Mouse (Mus musculus): ENCODE measurements around the gene Arhgdig.
"Not testable (repeated sequence)": the region's sequence is repeated elsewhere in the genome, so short reads cannot be mapped to it uniquely, and the experiment has no call there.

The Arhgdig gene

DNA sequence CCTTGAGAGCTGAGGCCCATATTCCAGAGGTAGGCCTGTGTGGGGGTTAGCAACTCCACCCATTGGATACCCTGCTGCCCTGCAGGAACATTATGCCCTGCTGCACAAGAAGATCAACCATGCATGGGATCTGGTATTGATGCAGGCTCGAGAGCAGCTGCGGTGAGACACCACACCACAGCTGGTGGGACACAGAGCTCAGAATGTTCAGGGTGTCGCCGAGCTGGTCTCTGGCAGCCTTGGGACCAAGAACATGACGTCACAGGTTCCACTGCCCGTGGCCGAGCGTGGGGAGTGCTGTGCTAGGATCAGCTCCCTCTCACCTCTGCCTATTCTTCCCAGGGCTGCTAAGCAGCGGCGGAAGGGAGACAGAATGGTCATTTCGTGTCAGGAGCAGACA lies 2.8 kb downstream of the Arhgdig start:
- no peak for DNase-seq (ENCODE audit: low read depth, low spot score)

DNA sequence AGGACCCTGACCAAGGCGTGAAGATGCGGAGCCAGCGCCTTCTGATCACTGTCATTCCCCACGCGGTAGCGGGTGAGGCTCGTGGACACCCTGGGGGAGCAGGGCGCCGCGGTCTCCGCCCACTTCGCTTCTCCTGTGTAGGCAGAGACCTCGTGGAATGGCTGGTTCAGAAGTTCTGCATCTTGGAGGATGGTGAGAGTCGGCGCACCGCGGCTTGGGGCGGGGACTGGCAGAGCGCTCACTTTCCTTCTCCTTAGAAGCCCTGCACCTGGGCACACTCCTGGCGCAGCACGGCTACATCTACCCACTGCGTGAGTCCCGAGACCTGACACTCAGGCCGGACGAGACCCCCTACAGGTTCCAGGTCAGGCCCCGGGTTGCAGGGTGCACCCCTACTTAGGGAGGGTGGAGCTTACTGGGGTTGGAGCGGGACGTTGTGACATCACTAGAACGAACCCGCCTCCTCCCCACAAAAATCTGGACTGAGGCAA lies 4.2 kb downstream of the Arhgdig start:
- no peak for DNase-seq (ENCODE audit: low read depth, low spot score)

DNA sequence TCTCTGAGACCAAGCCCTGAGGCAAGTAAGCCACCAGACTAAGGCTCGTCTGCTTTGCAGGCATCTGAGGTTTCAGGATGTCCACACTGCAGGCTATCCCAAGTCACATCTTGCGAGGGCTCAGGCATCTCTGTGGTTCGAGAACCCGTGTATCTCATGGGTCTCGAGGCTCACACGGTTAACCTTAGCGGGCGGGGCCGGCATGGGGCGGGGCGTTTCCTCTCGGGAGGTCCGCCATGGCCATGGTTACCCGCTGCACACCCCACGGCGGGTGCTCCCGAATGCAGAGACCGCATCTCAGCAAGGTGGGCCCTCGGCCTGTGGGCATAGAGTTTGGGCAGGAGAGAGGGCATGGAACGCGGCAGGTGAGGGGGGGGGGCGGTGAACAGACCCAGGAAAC lies 4.8 kb downstream of the Arhgdig start, which contains the start of gene Rgs11:
Gene Rgs11 (plus strand): TSS at position 215 of the 400 bp plus-strand sequence.
- DNase-seq (ENCODE audit: low read depth, low spot score) = no peak

DNA sequence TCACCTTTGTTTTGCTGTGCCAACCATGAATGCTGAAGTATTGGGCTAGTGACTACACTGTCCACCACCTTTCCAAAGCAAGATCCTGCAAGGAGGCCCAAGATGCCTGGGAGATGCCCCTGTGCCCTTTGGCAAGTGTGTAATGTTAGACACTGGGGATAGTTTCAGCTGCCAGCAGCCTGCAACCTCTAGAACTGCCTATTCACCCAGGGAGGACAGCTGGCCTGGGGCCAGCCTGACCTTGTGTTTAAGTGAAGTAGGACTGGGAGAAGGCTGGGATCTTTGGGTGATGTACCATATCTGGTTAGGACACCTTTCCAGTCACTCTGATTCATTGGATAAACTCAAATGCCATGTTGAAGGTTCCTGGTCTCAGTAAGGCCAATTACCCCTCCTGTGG lies 5.6 kb downstream of the Arhgdig start:
- no peak for DNase-seq (ENCODE audit: low read depth, low spot score)

DNA sequence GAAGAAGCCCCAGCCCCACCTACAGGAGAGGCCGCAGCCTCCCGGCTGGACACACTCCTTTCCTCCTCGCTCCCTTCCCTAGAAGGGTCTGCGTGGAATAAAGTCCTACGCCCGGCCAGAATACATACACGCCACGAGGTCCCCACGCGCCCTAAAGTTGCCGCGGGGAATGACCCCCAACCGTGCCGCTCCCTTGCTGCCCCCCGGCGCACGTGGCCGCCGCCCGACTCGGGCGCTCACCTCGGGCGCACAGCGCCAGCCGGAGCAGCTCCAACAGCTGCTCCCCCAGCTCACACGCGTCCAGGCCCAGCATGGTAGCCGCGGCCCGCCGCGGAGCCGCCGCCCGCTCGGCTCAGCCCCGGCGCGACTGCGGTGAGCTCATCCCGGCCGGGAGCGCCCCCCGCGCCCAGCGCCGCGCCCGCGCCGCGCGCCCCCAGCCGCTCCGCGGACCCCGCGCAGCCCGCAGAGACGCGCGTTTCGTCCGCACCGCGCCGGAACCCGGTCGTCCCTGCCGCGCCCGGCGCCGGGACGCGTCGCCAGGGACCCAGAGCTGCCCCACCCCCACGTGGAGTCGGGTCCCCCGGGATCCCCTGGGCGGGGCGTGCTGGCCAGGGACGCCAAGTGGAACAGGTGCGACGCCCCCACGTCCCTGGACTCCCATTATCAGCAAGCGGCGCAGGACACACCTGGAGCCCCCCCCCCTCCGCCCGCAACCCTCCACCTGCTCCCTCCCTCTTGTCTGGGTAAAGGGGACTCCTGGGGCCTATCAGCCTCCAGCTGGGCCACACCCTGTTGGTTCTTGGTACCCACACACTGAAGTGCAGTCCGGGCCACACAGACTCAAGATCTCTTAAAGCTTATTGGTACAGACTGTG lies 6.5 kb downstream of the Arhgdig start:
- DNase-seq (ENCODE audit: low read depth, low spot score) = no peak

DNA sequence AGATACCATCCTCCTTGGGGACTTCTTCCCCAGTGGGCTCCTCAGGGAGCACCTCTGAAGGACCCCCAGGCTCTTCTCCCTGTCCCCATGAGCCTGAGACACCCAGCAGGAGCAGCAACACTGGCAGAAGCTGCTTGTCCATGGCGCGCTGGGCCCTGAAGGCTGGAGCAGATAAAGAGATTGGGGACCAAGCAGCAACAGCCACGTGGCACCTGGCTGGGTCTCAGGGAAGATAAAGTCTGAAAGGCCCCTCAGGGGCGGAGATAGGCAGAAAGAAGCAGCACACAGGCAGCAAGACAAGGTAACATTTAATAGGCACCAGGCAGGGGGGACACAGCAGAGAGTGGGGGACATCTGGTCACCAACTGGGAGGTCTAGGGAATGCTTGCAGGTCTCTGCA lies 8.7 kb downstream of the Arhgdig start, which contains the start of gene Pdia2:
Gene Pdia2 (minus strand): TSS at position 196 of the 400 bp plus-strand sequence.
- no peak for DNase-seq (ENCODE audit: low read depth, low spot score)

DNA sequence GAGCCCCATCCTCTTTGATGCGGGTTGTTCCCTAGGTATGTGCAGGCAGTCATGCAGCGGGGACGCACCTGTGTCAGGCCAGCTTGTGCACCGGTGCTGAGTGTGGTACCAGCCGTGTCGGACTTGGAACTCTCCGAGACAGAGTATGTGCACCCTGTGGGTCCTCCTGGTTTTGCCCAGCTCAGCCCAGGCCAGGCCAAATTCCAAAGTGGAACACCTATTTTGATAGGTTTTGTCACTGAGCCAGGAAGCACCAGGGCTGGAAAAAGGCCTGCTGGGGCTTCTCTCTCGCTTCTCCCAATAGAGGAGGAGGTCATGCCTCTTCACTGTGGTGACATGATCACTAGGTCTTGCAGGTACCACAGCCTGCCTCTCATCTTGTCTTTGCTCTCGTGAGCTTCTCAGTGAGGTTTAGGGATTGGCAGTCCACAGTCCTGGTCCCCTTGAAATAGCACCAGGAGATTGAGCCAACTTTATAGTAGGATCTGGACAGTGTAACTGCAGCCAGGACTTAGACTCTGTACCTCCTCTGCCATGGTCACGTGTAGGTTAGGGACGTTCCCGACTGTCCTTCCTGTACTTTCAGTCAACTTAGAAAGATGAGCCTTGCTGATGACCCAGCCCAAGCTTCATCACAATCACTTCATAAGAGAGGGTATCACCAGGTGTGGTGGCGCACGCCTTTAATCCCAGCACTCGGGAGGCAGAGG lies 14.9 kb downstream of the Arhgdig start:
- DNase-seq (ENCODE audit: low read depth, low spot score) = no peak

DNA sequence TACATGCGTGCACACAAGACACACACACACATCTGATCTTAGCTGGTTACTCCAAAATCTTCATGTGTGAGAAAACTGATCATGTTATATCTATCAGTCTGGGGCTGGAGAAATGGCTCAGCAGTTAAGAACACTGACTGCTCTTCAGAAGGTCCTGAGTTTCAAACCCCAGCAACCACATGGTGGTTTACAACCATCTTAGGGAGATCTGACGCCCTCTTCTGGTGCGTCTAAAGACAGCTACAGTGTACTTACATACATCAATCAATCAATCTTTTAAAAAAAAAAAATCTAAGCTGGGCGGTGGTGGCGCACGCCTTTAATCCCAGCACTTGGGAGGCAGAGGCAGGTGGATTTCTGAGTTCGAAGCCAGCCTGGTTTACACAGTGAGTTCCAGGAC lies 16.1 kb downstream of the Arhgdig start:
- not testable (repeated sequence) for DNase-seq (ENCODE audit: low read depth, low spot score)

DNA sequence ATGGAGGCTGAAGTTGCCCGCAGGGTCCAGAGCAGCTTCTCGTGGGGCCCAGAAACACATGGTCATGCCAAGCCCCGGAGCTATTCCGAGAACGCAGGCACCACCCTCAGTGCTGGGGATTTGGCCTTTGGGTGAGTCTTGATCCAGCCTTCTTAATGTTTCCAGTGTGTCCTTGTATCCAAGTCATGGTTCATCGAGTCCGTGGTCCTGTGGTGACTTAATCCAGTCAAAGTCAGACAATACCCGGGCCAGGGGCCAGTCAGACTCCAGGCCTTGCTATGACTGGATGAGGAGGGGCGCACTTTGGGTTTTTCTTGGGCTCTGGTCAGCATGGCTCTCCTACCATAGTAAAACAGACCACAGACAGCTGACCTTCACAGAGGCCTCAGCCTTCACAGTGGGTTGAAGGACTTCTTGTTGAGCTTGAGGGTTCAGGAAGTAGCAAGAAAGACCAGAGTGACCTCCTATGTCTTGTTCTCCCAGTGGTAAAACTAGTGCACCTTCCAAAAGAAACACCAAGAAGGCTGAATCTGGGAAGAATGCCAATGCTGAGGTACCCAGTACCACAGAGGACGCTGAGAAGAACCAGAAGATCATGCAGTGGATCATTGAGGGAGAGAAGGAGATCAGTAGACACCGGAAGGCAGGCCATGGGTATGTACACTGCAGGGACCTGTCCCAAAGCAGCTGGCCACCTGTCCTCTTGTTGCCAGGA lies 19.3 kb downstream of the Arhgdig start:
- DNase-seq (ENCODE audit: low read depth, low spot score) = no peak

DNA sequence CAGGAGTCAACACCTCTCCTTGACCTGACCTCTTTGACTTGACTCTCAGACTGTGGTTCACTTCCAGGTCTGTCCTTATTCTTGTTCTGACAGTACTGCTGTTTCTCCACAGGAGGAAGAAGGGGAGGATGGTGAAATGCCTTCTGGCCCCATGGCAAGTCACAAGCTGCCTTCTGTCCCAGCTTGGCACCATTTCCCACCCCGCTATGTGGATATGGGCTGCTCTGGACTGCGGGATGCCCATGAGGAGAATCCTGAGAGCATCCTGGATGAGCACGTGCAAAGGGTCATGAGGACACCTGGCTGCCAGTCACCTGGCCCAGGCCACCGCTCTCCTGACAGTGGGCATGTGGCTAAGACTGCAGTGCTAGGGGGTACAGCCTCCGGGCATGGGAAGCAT lies 20.0 kb downstream of the Arhgdig start:
- no peak for DNase-seq (ENCODE audit: low read depth, low spot score)

DNA sequence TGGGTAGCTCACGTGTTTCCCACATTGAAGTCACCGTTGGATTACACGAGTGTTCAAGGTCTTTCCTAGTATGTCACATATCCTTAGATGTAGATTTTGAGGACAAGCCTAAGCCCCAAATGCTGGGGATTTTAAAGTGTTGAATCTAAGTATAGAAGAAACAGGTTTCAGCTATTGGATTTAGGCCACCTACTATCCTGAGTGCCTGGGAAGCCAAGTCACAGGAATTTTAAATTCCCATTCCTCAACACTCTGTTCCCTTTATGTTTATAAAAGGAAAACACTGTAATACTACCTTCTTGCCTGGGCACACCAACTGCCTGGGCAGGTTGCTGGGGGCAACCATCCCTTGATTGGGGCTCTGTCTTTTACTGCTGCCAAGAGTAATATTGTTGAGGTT lies 26.4 kb downstream of the Arhgdig start:
- DNase-seq (ENCODE audit: low read depth, low spot score) = no peak

DNA sequence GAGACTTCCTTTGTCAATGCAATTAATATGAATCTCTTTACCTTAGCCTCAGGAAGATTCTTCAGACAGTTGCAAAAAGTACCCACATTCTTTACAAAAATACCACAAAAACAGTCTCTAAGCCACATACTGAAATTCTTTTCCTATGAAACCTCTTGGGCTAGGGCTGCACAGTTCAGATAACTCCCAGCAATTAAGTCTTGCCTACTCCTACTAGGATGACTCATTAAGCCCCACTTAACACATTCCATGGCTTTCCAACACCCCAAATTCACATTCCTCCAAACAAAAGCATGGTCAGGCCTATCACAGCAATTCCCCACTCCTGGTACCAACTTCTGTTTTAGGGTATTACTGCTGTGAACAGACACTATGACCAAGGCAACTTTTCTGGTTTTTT lies 29.0 kb downstream of the Arhgdig start:
- DNase-seq (ENCODE audit: low read depth, low spot score) = no peak

DNA sequence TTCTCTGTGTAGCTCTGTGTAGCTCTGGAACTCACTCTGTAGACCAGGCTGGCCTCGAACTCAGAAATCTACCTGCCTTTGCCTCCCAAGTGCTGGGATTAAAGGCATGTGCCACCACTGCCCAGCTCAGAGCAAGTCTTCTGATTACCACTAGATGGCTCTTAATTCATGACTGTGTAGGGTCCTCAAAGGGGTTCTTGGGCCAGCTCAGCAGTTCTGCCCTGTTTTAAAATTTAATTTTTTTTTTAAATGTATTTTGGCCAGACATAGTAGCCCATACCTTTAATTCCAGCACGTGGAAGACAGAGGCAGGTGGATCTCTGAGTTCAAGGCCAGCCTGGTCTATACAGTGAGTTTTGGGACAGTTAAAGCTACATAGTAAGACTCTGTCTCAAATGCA lies 32.3 kb downstream of the Arhgdig start:
- not testable (repeated sequence) for DNase-seq (ENCODE audit: low read depth, low spot score)

DNA sequence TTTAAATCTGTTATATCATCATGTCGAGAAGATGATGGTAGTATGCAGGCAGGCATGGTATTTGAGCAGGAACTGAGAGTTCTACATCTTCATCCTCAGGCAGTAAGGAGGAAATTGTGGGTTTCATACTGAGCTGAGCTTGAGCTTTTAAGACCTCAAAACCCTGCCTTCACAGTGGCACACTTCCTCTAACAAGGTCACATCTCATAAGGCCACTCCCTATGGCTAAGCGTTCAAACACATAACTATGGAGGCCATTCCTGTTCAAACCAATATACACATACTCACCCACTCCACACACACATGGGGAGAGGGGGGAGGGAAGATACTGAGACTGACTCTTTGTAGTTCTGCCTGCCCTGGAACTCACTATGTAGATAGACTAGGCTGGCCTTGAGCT lies 39.5 kb downstream of the Arhgdig start:
- DNase-seq (ENCODE audit: low read depth, low spot score) = no peak

DNA sequence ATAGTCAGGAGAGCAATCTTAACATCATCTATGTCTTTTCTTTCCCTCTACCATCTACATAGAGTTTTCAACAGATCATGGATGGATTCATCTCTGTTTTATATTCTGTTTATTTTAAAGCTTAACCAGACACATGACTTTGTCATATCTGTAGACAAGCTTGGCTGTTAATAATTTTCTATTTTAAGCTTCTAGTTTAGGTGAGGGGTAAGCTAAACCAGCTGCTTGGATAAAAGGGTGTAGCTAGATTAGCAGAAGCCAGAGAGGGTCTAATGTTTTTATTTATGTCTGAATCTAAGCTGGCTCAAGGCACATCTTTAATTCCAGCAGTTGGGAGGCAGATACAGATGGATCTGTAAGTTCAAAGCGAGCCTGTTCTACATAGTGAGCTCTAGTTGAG lies 44.9 kb downstream of the Arhgdig start:
- no peak for DNase-seq (ENCODE audit: low read depth, low spot score)

DNA sequence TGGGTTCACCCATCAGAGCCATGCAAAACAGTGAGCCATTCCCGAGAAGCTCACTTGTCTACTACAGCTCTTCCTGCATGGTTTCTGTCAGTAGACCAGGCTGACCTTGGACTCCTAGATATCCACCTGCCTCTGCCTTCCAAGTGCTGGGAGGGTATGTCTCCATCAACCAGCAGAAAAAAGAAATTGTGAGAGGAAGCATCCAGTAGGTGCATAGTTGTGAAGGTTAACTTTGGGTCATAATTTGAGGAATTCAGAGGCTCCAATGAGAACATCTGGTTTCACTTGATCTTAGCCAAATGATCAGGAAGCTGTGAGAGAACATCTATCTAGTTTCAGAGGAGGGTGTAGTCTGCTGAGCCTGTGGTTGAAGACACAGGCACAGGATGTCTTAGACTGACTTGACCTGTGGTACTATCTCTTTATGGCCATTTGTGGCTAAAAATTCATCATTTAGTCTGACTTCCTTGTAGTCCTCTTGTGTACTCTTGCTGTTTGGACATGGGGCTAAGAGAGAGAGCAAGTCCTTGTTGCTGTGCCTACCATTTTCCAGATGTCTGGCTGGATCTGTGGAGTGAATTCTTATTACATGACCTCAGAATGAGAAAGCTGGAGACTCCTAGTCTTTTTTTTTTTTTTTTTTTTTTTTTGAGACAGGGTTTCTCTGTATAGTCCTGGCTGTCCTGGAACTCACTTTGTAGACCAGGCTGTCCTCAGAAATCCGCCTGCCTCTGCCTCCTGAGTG lies 55.5 kb downstream of the Arhgdig start:
- DNase-seq (ENCODE audit: low read depth, low spot score) = no peak

Measured in WW6 (cell line).